Mouse (Mus musculus): ENCODE data around the gene Gm3409. TPM values are rescaled to one million over a fixed set of nuclear protein-coding genes. Genes with fewer than 3 reads are reported as not detected.
"Not testable (repeated sequence)": the region's sequence is repeated elsewhere in the genome, so short reads cannot be mapped to it uniquely, and the experiment has no call there.

Gene Gm3409
- not detected for polyA plus RNA-seq (2017; shearing (Covaris generic))

DNA sequence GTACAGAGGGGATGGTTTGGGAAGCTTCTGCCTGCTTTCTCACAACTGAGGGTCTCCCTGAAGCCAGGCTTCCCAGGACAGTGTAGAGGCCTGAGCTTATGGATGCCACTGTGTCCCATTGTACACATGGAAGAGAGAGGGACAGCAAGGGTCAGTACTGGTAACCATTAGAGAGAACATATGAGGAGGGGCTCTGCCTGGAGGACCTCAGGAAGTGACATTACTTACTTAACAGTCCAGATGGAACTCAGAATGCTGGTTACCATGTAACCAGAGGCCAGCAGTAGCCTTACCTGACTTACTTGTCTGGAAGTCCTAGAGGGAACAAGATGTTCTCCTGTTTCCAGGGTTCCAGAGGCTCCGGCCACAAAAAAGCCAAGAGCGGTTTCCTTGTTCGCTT lies at the start of gene Gm3409:
Gm3409 (plus strand) TSS at position 301 of the 400 bp plus-strand sequence.
- not testable (repeated sequence) for ATAC-seq

DNA sequence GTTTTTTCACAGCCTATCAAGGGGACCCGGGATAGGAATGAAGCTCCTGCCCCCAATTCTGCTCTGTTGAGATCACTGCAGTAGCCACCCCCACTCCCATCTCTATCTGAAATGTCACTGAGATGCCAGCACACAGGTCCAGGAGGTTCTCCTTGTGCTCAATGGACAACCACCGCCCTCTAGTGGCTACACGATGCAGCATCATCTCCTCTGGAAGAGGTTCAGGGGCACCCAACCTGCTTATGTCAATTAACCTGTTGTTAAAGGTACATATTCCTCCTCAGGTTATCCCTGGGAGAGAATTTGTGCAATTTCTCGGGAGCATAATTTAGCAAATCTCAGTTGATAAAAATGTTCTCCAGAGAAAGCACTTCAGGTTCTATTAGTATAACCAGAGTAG lies 48.5 kb upstream of the Gm3409 start:
- ATAC-seq: not testable (repeated sequence)

DNA sequence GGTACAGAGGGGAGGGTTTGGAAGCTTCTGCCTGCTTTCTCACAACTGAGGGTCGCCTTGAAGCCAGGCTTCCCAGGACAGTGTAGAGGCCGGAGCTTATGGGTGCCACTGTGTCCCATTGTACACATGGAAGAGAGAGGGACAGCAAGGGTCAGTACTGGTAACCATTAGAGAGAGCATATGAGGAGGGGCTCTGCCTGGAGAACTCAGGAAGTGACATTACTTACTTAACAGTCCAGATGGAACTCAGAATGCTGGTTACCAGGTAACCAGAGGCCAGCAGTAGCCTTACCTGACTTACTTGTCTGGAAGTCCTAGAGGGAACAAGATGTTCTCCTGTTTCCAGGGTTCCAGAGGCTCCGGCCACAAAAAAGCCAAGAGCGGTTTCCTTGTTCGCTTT lies 46.4 kb upstream of the Gm3409 start, which contains the start of gene Gm6370:
Gm6370 (plus strand) TSS at position 301 of the 400 bp plus-strand sequence.
- ATAC-seq: not testable (repeated sequence)

DNA sequence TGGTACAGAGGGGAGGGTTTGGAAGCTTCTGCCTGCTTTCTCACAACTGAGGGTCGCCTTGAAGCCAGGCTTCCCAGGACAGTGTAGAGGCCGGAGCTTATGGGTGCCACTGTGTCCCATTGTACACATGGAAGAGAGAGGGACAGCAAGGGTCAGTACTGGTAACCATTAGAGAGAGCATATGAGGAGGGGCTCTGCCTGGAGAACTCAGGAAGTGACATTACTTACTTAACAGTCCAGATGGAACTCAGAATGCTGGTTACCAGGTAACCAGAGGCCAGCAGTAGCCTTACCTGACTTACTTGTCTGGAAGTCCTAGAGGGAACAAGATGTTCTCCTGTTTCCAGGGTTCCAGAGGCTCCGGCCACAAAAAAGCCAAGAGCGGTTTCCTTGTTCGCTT lies 35.3 kb upstream of the Gm3409 start, which contains the start of gene 4930449I24Rik:
4930449I24Rik (plus strand) TSS at position 301 of the 400 bp plus-strand sequence.
- ATAC-seq: not testable (repeated sequence)

DNA sequence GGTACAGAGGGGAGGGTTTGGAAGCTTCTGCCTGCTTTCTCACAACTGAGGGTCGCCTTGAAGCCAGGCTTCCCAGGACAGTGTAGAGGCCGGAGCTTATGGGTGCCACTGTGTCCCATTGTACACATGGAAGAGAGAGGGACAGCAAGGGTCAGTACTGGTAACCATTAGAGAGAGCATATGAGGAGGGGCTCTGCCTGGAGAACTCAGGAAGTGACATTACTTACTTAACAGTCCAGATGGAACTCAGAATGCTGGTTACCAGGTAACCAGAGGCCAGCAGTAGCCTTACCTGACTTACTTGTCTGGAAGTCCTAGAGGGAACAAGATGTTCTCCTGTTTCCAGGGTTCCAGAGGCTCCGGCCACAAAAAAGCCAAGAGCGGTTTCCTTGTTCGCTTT lies 23.6 kb upstream of the Gm3409 start, which contains the start of gene Gm3402:
Gm3402 (plus strand) TSS at position 301 of the 400 bp plus-strand sequence.
- ATAC-seq: not testable (repeated sequence)

DNA sequence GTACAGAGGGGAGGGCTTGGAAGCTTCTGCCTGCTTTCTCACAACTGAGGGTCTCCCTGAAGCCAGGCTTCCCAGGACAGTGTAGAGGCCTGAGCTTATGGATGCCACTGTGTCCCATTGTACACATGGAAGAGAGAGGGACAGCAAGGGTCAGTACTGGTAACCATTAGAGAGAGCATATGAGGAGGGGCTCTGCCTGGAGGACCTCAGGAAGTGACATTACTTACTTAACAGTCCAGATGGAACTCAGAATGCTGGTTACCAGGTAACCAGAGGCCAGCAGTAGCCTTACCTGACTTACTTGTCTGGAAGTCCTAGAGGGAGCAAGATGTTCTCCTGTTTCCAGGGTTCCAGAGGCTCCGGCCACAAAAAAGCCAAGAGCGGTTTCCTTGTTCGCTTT lies 11.9 kb upstream of the Gm3409 start, which contains the start of gene Gm3404:
Gm3404 (plus strand) TSS at position 301 of the 400 bp plus-strand sequence.
- ATAC-seq: not testable (repeated sequence)

DNA sequence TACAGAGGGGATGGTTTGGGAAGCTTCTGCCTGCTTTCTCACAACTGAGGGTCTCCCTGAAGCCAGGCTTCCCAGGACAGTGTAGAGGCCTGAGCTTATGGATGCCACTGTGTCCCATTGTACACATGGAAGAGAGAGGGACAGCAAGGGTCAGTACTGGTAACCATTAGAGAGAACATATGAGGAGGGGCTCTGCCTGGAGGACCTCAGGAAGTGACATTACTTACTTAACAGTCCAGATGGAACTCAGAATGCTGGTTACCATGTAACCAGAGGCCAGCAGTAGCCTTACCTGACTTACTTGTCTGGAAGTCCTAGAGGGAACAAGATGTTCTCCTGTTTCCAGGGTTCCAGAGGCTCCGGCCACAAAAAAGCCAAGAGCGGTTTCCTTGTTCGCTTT lies 18.4 kb downstream of the Gm3409 start, which contains the start of gene Gm3415:
Gm3415 (plus strand) TSS at position 301 of the 400 bp plus-strand sequence.
- ATAC-seq: not testable (repeated sequence)

DNA sequence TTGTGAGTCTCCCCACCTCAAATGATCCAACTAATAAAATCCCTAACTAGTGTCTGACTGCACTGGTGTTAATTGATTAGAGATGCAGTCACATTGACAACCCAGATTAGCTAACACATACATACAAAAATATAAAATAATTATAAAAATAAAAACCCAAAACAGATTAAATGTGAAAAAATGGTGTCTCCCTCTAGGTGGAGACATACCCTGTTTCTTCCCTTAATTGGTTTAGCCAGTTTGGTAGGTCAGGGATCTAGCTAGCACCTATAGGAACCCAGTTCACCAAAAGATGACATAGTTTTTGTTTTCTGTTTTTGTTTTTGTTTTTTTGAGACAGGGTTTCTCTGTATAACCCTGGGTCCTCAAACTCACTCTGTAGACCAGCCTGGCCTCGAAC lies 26.8 kb downstream of the Gm3409 start:
- no peak for ATAC-seq

DNA sequence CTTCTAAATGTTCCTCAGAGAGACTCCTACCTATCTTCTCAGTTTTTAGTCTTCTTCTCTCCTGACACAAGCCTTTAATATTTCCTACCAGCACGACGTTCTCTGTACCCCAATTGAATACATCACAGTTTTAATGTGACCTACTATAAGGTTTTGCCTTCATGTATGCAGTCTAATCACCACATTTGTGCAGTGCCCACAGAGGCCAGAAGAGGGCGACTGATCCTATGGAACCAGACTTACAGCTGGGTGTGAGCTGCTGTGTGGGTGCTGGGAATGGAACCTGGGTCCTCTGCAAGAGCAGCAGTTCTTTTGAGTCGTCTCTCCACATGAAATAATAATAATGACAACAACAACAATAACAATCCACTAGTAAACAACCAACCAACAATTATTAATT lies 29.6 kb downstream of the Gm3409 start:
- no peak for ATAC-seq

DNA sequence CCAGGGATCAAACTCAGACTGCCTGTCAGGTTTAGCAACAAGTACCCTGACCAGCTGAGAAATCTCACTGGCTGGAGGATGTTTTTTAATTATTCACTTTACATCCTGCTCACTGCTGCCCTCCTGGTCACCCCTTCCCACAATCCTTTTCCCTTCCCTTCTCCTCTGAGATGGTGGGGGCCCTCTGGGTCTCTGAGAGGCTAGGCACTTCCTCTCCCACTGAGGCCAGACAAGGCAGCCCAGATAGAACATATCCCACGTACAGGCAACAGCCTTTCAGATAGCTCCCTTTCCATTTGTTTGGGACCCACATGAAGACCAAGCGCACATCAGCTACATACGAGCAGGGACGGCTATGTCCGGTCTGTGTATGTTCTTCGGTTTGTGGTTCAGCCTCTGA lies 32.7 kb downstream of the Gm3409 start:
- ATAC-seq: not testable (repeated sequence)

DNA sequence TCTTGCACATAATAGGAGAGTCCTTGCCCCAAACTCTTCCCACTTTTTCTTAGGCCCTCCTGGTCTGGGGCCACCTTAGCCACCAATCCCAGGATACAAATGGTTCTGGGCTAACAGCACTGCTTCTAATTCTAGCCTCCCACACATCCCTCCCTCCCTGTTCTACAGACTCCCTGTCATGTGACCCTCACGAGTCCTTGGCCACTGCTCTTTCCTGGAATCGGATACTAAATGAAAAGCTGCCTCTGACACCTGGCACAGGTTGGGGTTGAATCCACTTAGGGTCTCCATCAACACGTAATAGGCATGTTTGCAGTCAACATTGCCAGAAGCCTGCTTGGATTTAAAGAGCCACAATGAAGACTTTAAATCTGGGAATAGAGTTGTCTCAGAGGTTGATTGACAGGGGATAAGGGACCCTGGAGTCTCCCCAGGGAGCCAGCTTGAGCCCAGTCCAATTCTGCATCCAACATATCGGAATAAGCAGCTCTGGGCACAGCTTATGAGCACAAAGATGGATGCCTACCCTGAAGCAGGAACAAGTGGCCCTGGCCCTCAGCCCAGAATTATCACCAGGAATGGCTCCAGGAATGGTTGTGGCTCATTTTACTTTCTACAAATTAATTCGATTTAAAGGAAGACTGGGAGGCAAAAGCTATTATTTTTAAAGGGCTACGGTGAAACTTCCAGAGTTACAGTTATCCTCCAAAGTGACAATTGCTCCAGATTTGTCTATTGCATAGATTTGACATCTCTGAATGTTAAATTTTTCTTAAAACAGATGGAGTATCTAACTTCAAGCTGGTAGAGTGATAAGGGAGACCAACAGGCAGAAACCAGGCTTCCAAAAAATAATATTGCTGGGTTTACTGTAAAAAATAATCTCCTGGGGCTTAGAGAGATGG lies 34.6 kb downstream of the Gm3409 start:
- ATAC-seq: not testable (repeated sequence)

DNA sequence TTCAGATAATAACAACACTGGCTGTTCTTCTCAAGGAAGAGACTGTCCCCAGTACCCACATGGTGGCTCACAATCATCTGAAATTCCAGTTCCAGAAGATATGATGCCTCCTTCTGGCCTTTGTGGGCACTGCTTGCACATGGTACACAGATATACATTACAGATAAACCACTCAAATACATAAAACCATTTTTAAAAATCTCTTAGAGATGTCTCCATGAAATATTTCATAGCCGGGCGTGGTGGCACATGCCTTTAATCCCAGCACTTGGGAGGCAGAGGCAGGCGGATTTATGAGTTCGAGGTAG lies 35.2 kb downstream of the Gm3409 start:
- not testable (repeated sequence) for ATAC-seq

DNA sequence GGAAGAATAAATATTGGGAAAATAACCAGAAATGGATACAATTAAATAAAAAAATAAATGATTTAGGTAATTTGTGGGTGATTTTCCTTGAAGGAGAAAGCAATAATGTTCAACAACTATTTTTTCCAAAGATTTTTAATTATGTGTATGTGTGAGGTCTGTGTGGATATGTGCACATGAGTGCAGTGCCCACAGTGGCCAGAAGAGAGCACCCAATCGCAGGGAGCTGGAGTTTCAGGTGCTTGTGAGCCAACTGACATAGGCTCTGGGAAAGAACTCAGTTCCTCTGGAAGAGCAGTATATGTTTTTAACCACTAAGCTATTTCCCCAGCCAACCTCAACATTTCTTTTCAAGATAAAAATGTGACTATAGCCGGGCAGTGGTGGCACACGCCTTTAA lies 39.2 kb downstream of the Gm3409 start:
- no peak for ATAC-seq

DNA sequence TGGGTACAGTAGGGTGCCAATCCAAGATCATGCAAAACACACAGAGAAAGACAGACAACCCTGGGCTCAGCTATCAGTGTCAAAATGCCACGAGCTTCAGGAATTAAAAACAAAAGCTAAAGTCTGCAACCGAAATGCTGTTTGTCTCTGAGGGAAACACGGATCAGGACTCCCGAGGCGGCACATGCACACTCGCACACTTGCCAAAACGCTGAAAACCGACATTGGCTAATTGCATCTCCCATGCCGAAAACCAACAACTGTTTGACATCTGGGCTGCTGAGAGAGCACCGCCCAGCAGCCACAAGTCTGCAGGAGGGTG lies 46.7 kb downstream of the Gm3409 start:
- no peak for ATAC-seq

DNA sequence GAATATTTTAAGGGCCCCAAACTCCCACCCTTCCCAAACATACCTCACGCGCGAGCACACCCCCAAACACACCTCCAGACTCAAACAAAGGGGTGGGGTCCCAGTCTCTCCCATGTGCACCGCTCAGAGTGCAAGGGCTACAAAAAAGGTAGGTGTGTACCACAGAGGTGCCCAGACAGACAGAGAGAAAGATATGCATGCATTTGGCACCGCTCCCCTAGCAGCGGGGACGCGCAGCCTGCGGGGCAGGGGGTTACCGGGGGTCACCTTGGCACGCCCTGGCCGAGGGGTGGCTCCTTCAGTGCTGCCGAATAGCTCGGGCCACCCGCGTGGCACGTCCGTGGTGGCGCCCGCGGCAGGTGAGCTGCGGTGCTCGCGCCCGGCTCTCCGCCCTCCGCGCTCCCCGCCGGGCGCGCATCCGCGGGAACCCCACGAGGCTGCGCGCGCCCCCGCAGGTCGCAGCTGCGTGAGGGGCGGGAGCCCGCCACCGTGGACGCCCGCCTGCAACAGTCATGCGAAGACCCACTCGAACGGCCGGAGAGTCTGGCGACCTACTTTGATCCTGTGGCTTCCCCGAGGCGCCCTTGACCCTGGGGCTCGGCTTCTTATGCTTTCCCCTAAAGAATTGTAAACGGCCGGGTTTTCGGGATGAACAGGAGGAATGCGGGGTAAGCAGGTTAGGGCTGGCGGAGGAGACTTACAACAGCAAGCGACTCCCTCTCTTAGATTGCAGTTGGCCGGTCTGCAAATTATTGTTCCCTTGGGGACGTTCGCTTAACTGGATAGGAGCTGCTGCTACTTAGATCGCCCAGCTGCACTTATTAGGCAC lies 47.2 kb downstream of the Gm3409 start, which contains the start of gene Gpr12:
Gpr12 (minus strand) TSS at position 762 of the 829 bp plus-strand sequence.
- ATAC-seq: no peak

DNA sequence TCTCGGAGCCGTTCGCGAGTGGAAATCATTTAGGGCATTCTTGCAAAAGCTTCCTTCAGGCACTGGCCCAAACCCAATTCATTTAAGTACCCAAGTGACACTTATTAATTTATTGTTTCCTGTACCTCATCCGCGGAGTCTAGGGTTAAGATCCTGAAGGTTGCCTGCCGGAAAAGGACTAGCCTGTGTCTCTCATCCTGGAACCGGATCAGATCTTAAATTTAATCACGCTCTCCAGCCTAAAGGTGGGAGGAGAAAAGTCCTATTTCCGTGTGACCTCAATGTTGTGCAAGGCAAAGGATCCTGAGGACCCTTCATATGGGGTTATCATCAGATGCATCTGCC lies 47.8 kb downstream of the Gm3409 start:
- no peak for ATAC-seq

DNA sequence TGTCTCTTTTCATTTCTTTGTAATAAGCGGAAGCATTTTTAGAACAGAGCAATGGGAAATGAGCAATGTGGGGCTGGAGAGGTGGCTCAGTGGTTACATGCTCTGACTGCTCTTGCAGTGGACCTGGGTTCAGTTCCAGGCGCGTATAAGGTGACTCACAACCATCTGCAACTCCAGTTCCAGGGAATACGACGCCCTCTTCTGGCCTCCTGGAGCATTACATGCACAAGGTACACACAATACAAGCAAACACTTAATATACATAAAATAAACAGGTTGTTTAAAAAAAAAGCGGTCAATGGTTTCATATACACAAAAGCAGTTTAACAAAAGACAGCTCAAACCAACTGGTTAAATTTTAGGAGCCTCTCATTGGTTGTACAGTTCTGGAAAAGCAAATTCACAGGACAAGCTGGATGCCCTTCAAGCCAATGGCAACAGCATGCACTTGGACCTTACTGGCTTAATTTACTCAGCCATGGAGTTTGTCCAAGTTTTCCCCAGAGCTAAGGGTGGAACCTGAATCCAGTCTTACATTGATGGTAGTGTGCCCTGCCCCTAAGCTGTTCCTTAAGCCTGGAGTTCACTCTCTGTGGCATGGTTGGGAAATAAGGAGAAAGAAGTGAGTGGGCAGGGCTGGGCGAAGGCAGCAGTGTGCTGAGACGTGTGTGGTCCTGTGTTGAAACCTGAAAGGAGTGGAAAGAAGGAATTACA lies 49.1 kb downstream of the Gm3409 start:
- ATAC-seq: no peak

Other genes starting within 250 kb of the Gm3409 start
- gene Wasf3, start 152.7 kb upstream of the Gm3409 start, polyA plus RNA-seq (2017; shearing (Covaris generic)): not detected
- gene Gm6408, start 55.7 kb upstream of the Gm3409 start, polyA plus RNA-seq (2017; shearing (Covaris generic)): not detected
- gene Gm6370, start 46.3 kb upstream of the Gm3409 start, polyA plus RNA-seq (2017; shearing (Covaris generic)): not detected
- gene 4930449I24Rik, start 35.2 kb upstream of the Gm3409 start, polyA plus RNA-seq (2017; shearing (Covaris generic)): not detected
- not detected for gene Gm3402, start 23.5 kb upstream of the Gm3409 start, polyA plus RNA-seq (2017; shearing (Covaris generic))
- gene Gm3404, start 11.8 kb upstream of the Gm3409 start, polyA plus RNA-seq (2017; shearing (Covaris generic)): not detected
- gene Gm3415, start 18.5 kb downstream of the Gm3409 start, polyA plus RNA-seq (2017; shearing (Covaris generic)): not detected
- not detected for gene Gpr12, start 47.6 kb downstream of the Gm3409 start, polyA plus RNA-seq (2017; shearing (Covaris generic))